Mouse (Mus musculus): ENCODE results near the gene Cnr1. TPM values are rescaled to one million over a fixed set of nuclear protein-coding genes. Genes with fewer than 3 reads are reported as not detected.

Gene Cnr1
- polyA plus RNA-seq, 1 experiment from 2014 or later = 0.25 TPM

DNA sequence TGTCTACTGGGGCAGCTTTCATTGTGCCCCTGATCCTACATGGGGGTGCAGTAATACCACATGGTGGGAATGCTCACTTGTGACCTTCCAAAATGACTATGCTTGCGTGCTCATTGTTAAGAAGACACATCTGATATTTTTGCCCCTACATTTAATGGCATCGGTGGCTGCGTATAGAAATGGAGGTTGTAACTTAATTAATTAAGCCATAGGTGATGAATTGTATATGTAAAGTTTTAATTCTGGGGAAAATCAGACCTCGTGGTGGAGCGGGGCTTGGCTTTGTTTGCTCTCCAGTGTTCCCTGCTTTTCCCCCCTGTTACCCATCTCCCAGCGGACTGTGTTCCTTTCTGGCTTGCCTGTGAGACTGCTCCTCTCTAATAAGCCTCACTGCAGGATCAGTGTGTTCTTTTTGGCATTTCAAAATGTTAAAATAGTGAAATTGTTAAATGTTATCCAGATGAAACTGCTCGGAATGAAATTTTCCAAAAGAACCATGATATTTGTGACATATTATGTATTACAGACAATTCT lies 2.4 kb downstream of the Cnr1 start:
- Histone ChIP-seq H3K4me3 (ENCODE audit: low read depth, low read length) (no peak overlapping the region), H3K4me2 (replicated peaks; ENCODE audit: low read depth, low read length) (no peak overlapping the region), H3K27me3 (replicated peaks; ENCODE audit: insufficient read depth, low read length) (peaks cover 19% of the 10 kb centered on the region), H3K4me1 (ENCODE audit: insufficient read depth, low read depth, low read length) (0 out of 2 replicates have a peak, but pooled peaks cover 5% of the 10 kb centered on the region), H3K9ac (replicated peaks; ENCODE audit: low read depth) (no peak overlapping the region), H3K27ac (ENCODE audit: low read length) (no peak overlapping the region), H3K36me3 (ENCODE audit: insufficient read depth, low read length) (no peaks in the 10 kb centered on the region), H3K9me3 (ENCODE audit: low read length) (no peaks in the 10 kb centered on the region)
- no peak for ATAC-seq
- WGBS = 78% methylated on average over 7 of the region's 7 CpGs
- TF ChIP-seq CTCF (IDR thresholded peaks at IDR 0.05) (no peak), EP300 (IDR thresholded peaks at IDR 0.05) (no peak)
- no peak for DNase-seq (ENCODE audit: low spot score)

DNA sequence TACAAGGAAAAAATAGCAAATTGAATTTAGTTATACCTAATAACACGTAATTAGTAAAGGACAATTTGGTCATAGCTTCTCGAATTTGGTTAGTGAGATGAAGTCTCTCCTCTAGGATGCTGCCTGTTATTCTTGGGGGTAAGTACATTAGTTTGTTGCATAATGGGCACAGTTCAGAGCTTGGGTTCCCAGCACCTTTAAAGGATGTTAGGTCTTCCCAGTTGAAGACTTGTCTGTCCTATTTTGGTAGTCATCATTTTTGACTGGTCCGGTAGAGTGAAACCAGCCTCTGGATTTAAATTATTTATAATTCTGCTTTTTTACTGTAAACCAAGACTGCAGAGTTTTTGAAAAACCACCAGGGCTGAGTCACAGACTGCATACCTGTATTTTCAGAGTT lies 3.3 kb downstream of the Cnr1 start:
- no peaks in the 10 kb centered on the region for H3K9me3 ChIP-seq (ENCODE audit: low read length)
- H3K36me3 ChIP-seq (ENCODE audit: insufficient read depth, low read length) = no peaks in the 10 kb centered on the region
- no peak for DNase-seq (ENCODE audit: low spot score)
- no peak overlapping the region for H3K27ac ChIP-seq (ENCODE audit: low read length)
- no peak for ATAC-seq
- H3K4me2 ChIP-seq (replicated peaks; ENCODE audit: low read depth, low read length) = no peak overlapping the region
- no peak for TF ChIP-seq CTCF (IDR thresholded peaks at IDR 0.05)
- TF ChIP-seq EP300 (IDR thresholded peaks at IDR 0.05) = no peak
- WGBS = 86% methylated on average over 3 of the region's 3 CpGs
- 0 out of 2 replicates have a peak, but pooled peaks cover 5% of the 10 kb centered on the region for H3K4me1 ChIP-seq (ENCODE audit: insufficient read depth, low read depth, low read length)
- peaks cover 16% of the 10 kb centered on the region for H3K27me3 ChIP-seq (replicated peaks; ENCODE audit: insufficient read depth, low read length)
- H3K9ac ChIP-seq (replicated peaks; ENCODE audit: low read depth) = no peak overlapping the region
- no peak overlapping the region for H3K4me3 ChIP-seq (ENCODE audit: low read depth, low read length)

DNA sequence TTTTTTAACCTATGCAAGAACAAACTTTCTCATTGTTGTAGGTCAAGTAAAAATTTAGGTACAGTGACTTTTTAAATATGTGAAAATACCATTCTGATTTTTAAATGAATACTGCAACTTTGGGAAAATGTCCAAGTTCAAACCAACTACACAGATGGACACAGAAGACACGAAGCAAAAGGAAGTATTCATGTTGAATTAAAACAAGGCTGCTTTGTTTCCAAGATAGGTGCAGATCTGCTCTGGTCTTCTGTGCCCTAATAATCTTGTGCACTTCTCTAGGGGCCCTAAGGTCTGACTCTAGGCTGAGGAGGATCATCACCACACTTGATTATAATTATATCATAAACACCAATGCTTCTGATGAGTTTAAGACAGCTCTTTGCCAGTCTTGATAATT lies 4.1 kb downstream of the Cnr1 start:
- ATAC-seq = no peak
- Histone ChIP-seq H3K36me3 (ENCODE audit: insufficient read depth, low read length) (no peaks in the 10 kb centered on the region), H3K27me3 (replicated peaks; ENCODE audit: insufficient read depth, low read length) (peaks cover 8% of the 10 kb centered on the region; the same call in 1 of the 2 replicates), H3K4me1 (ENCODE audit: insufficient read depth, low read depth, low read length) (0 out of 2 replicates have a peak, but pooled peaks cover 5% of the 10 kb centered on the region), H3K4me2 (replicated peaks; ENCODE audit: low read depth, low read length) (no peak overlapping the region), H3K9me3 (ENCODE audit: low read length) (no peaks in the 10 kb centered on the region), H3K4me3 (ENCODE audit: low read depth, low read length) (no peak overlapping the region), H3K9ac (replicated peaks; ENCODE audit: low read depth) (no peak overlapping the region), H3K27ac (ENCODE audit: low read length) (no peak overlapping the region)
- TF ChIP-seq CTCF (IDR thresholded peaks at IDR 0.05) (no peak), EP300 (IDR thresholded peaks at IDR 0.05) (no peak)
- WGBS = 47% methylated on average over 1 of the region's 1 CpGs
- no peak for DNase-seq (ENCODE audit: low spot score)

DNA sequence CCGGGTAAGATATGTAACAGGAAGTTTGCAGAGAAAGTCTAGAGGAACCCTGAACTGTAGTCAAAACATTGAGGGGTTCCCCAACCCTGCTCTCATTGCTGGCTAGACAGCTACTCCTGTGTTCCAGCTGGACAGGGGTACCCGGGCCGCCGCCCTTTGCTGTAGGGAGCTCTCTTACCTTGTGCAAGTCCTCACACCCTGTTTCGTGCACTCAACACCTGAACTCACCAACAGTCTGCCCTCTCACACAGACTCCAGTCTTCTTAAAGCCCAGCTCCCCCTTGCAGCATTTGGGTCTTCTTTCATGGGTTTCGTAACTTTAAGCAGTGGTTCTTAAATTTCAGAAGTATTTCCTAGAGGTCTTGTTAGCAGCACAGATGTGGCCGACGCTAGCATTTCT lies 7.0 kb downstream of the Cnr1 start:
- no peak for TF ChIP-seq CTCF (IDR thresholded peaks at IDR 0.05)
- no peak for TF ChIP-seq EP300 (IDR thresholded peaks at IDR 0.05)
- Histone ChIP-seq H3K4me3 (ENCODE audit: low read depth, low read length) (no peak overlapping the region), H3K27me3 (replicated peaks; ENCODE audit: insufficient read depth, low read length) (no peaks in the 10 kb centered on the region), H3K27ac (ENCODE audit: low read length) (no peak overlapping the region), H3K9ac (replicated peaks; ENCODE audit: low read depth) (no peak overlapping the region), H3K4me1 (ENCODE audit: insufficient read depth, low read depth, low read length) (no peaks in the 10 kb centered on the region), H3K9me3 (ENCODE audit: low read length) (no peaks in the 10 kb centered on the region), H3K4me2 (replicated peaks; ENCODE audit: low read depth, low read length) (no peak overlapping the region), H3K36me3 (ENCODE audit: insufficient read depth, low read length) (no peaks in the 10 kb centered on the region)
- no peak for DNase-seq (ENCODE audit: low spot score)
- ATAC-seq = no peak
- WGBS = 79% methylated on average over 8 of the region's 8 CpGs

DNA sequence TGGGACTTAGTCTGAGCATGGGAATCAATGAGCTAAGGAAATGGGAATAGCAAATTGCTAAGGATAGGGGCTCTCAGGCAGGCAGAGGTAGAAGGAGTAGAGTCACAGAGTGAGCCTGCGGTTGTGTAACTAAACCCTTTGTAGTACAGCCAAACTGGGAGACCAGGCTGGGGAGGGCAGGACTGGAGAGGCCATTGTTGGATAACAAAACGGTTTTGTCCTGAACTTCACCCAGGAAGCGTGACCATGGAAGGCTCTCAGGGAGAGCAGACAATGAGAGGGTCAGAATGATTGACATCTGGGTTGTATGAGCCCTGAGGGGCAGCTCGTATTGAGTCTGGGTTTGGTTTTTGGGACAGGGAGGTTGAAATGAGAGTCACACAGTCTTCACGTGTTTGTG lies 17.2 kb downstream of the Cnr1 start:
- Histone ChIP-seq H3K27ac (ENCODE audit: low read length) (no peak overlapping the region), H3K4me2 (replicated peaks; ENCODE audit: low read depth, low read length) (no peak overlapping the region), H3K4me1 (ENCODE audit: insufficient read depth, low read depth, low read length) (no peaks in the 10 kb centered on the region), H3K4me3 (ENCODE audit: low read depth, low read length) (no peak overlapping the region), H3K36me3 (ENCODE audit: insufficient read depth, low read length) (no peaks in the 10 kb centered on the region), H3K9me3 (ENCODE audit: low read length) (no peaks in the 10 kb centered on the region), H3K27me3 (replicated peaks; ENCODE audit: insufficient read depth, low read length) (no peaks in the 10 kb centered on the region), H3K9ac (replicated peaks; ENCODE audit: low read depth) (no peak overlapping the region)
- TF ChIP-seq EP300 (IDR thresholded peaks at IDR 0.05) = no peak
- no peak for TF ChIP-seq CTCF (IDR thresholded peaks at IDR 0.05)
- DNase-seq (ENCODE audit: low spot score) (no peak), ATAC-seq (no peak)
- 61% methylated on average over 5 of the region's 5 CpGs for WGBS

DNA sequence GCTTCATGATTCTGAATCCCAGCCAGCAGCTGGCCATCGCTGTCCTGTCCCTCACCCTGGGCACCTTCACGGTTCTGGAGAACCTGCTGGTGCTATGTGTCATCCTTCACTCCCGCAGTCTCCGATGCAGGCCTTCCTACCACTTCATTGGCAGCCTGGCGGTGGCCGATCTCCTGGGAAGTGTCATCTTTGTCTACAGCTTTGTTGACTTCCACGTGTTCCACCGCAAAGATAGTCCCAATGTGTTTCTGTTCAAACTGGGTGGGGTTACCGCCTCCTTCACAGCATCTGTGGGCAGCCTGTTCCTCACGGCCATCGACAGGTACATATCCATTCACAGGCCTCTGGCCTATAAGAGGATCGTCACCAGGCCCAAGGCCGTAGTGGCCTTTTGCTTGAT lies 19.5 kb downstream of the Cnr1 start:
- Histone ChIP-seq H3K4me1 (ENCODE audit: insufficient read depth, low read depth, low read length) (no peaks in the 10 kb centered on the region), H3K27ac (ENCODE audit: low read length) (no peak overlapping the region), H3K4me2 (replicated peaks; ENCODE audit: low read depth, low read length) (no peak overlapping the region), H3K9ac (replicated peaks; ENCODE audit: low read depth) (no peak overlapping the region), H3K4me3 (ENCODE audit: low read depth, low read length) (no peak overlapping the region), H3K9me3 (ENCODE audit: low read length) (no peaks in the 10 kb centered on the region), H3K36me3 (ENCODE audit: insufficient read depth, low read length) (no peaks in the 10 kb centered on the region), H3K27me3 (replicated peaks; ENCODE audit: insufficient read depth, low read length) (no peaks in the 10 kb centered on the region)
- WGBS = 94% methylated on average over 13 of the region's 13 CpGs
- DNase-seq (ENCODE audit: low spot score) (no peak), ATAC-seq (no peak)
- no peak for TF ChIP-seq EP300 (IDR thresholded peaks at IDR 0.05)
- TF ChIP-seq CTCF (IDR thresholded peaks at IDR 0.05) = no peak

DNA sequence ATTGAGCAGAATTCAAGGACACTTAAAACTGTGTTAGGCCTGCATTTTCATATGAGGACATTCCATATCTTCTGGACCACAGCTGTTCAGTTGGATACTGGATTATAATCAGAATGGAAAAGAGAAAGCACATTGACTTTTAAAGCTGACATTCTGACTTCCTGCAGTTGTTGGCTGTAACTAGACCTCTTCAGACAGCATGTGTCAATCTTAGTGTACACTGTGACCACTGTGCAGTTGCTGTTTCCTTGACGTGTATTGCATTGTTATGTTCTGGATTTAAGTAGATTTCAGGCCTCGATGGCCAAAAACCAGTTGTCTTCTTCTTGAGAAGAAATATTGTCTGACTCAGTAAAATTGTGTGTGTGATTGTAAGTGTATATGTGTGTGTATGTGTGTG lies 21.3 kb downstream of the Cnr1 start:
- Histone ChIP-seq H3K27ac (ENCODE audit: low read length) (no peak overlapping the region), H3K36me3 (ENCODE audit: insufficient read depth, low read length) (no peaks in the 10 kb centered on the region), H3K4me2 (replicated peaks; ENCODE audit: low read depth, low read length) (no peak overlapping the region), H3K4me1 (ENCODE audit: insufficient read depth, low read depth, low read length) (no peaks in the 10 kb centered on the region), H3K9ac (replicated peaks; ENCODE audit: low read depth) (no peak overlapping the region), H3K4me3 (ENCODE audit: low read depth, low read length) (no peak overlapping the region), H3K27me3 (replicated peaks; ENCODE audit: insufficient read depth, low read length) (no peaks in the 10 kb centered on the region), H3K9me3 (ENCODE audit: low read length) (no peaks in the 10 kb centered on the region)
- ATAC-seq (no peak), DNase-seq (ENCODE audit: low spot score) (no peak)
- WGBS = 66% methylated on average over 2 of the region's 2 CpGs
- no peak for TF ChIP-seq CTCF (IDR thresholded peaks at IDR 0.05)
- TF ChIP-seq EP300 (IDR thresholded peaks at IDR 0.05) = no peak

Data from lung, postnatal 0 days (tissue).